Mouse (Mus musculus) erythroblast, embryonic 14.5 days (primary cell): ENCODE measurements around the gene Birc2.

Experiments used
- GATA1 ChIP-seq: IDR thresholded peaks from 2 replicates; pipeline ENCODE4 v1.6.1; 2012; ENCODE audit warnings: low read length, inconsistent platforms, mixed read lengths
- TAL1 ChIP-seq: IDR thresholded peaks from 3 replicates; pipeline ENCODE4 v1.6.1; 2012; ENCODE audit warnings: low read length, inconsistent platforms, mixed read lengths

DNA sequence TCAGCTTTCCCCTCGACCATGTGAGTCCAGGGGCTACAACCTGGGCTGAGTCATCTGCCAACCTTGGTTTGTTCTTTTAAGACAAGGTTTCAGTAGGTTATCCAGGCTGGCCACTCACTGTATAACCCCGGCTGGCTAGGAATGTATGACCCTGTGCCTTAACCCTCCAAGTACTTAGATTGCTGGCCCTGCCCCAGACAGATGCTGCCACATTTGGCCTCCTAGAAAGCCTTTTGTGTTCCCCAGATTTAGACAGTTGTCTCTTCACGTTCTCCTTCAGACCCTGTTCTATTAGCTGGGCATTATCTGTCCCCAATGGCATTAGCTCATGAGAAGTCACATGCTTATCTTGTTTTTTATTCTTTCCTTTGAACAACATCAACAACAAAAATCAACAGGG, 19.0 kb upstream of the Birc2 start:
- no peak for TF ChIP-seq GATA1
- TF ChIP-seq TAL1, result no peak
